Mouse (Mus musculus) midbrain, embryonic 16.5 days (tissue): Measurements from ENCODE around the gene Vcpkmt. TPM values are rescaled to one million over a fixed set of nuclear protein-coding genes. Genes with fewer than 3 reads are reported as not detected.
A peak's percentile ranks its signal among the peaks of the same experiment; 100 is the strongest.
"Not testable (repeated sequence)": the region's sequence is repeated elsewhere in the genome, so short reads cannot be mapped to it uniquely, and the experiment has no call there.

Experiments
- ATAC-seq: fragments of 200-750 bp; cut with Nextera tagmentation; 2 replicates; pipeline ENCODE4 v1.8.0; 2017; ENCODE audit warnings: moderate TSS enrichment
- H3K27ac ChIP-seq: fragments of 300-500 bp; sonication (generic); 2 replicates; pipeline ENCODE4 v1.5.1; 2014; ENCODE audit warnings: mild to moderate bottlenecking, low read length, mixed read lengths
- H3K27me3 ChIP-seq: fragments of 300-500 bp; sonication (generic); 2 replicates; pipeline ENCODE4 v1.6.1; 2014; ENCODE audit warnings: low read depth, low read length, mixed read lengths; ENCODE audit not compliant: control insufficient read depth, insufficient read depth
- H3K36me3 ChIP-seq: fragments of 300-500 bp; sonication (generic); 2 replicates; pipeline ENCODE4 v1.6.1; 2014; ENCODE audit warnings: mild to moderate bottlenecking, low read length, moderate library complexity, mixed read lengths; ENCODE audit not compliant: control insufficient read depth, insufficient read depth
- H3K4me1 ChIP-seq: fragments of 300-500 bp; sonication (generic); 2 replicates; pipeline ENCODE4 v1.6.1; 2014; ENCODE audit warnings: mild to moderate bottlenecking, low read length, mixed read lengths; ENCODE audit not compliant: control insufficient read depth, insufficient read depth
- H3K4me2 ChIP-seq: fragments of 300-500 bp; sonication (generic); 2 replicates; pipeline ENCODE4 v1.6.1; 2014; ENCODE audit warnings: mild to moderate bottlenecking, low read length, mixed read lengths
- H3K4me3 ChIP-seq: fragments of 300-500 bp; sonication (generic); 2 replicates; pipeline ENCODE4 v1.5.1; 2014; ENCODE audit warnings: low read depth, mild to moderate bottlenecking, low read length, moderate library complexity, mixed read lengths
- H3K9ac ChIP-seq: fragments of 300-500 bp; sonication (generic); 2 replicates; pipeline ENCODE4 v1.6.1; 2014; ENCODE audit warnings: low read depth, low read length, mixed read lengths
- H3K9me3 ChIP-seq: fragments of 300-500 bp; sonication (generic); replicated peaks from 2 replicates; pipeline ENCODE4 v1.6.1; 2014; ENCODE audit warnings: mild to moderate bottlenecking, low read length, mixed read lengths; ENCODE audit not compliant: control insufficient read depth, poor library complexity, severe bottlenecking
- WGBS: fragments of 180-500 bp; shearing (Covaris S2); extraction: QIAGEN DNeasy Blood & Tissue Kit; methylation state at CpG from one replicate; pipeline ENCODE4 v1.1.7; 2014; 5-methylcytosine and 5-hydroxymethylcytosine counted together
- polyA plus RNA-seq: library from polyadenylated mRNA; unstranded; fragments of >200 nt; fragmentation: Nextera tagmentation; extraction: Ambion mirVana; gene quantifications from 2 replicates; pipeline ENCODE4 v1.2.1, GENCODE M21; 2015

Vcpkmt gene
- polyA plus RNA-seq, 1 experiment from 2014 or later = 30.5 TPM

DNA sequence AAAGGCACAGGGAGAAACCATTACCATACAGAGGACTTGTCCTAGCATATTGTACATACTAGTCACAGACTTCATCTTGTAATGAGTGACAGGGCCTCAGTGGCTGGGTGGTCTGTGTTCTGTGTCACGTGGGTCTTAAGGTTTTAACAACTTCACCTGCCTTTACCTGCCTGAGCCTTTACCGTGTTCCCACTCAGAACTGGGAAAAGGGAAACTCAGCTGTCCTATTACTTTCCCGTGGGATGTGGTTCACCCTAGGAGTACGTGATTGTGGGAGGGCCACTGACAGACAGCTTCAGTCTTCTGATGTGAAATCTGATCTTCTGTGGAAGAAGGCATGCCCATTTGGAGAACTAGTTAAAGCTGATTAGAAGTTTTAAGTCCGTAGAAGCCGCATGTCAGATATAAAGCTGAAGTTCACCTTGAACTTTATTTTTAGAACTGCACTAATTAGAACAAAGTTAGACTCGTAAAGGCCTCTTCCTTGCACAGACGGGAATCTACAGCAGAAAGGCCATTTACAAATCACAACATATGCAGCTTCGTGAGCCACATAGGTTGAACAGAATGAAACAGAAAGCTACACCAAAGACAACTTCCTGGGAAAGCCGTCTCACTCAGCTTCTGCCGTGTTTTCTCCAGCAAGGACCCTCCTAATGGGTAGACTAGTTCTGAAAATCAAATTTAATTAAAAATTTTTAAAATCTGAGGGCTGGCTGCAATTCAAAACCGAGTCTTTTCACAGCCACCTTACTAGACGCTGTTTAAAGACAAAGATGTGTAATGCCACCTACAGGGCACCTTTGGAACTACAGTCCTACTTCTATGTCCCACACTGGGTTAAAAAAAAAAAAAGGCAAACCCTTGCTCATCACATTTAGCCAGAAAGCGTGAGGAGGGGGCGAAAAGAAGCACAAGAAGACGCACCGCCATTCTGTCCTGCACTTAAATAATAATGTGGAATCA, 8.6 kb downstream of the Vcpkmt start:
- Histone ChIP-seq H3K36me3 (peaks cover 8% of the 10 kb centered on the region), H3K4me1 (peaks cover 7% of the 10 kb centered on the region; the same call in 1 of the 2 replicates), H3K4me3 (peak overlapping the region; percentile 13; the same call in 1 of the 2 replicates), H3K27ac (no peak overlapping the region), H3K27me3 (no peaks in the 10 kb centered on the region), H3K9me3 (no peaks in the 10 kb centered on the region), H3K4me2 (peak overlapping the region; percentile 40), H3K9ac (peak overlapping the region; percentile 56)
- 25% methylated on average over 17 of the region's 17 CpGs for WGBS
- peak; percentile 77 for ATAC-seq

DNA sequence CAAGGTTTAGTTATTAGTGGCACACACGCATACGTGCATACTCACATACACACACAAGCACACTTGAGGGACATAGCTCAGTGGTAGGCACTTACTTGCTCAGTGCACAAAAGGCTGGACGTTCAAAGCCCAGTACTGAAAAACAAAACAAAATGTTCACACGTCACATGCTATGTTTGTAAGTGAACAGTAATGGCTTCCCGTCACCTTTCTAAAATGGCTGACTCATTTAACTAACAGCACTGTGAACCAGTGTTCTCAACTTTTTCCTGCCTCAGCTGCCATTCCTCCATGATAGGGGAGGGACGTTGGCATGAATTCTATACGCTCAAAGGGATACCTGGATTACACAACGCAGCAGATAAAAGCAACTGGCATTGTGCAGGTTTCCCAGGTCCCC, 9.6 kb downstream of the Vcpkmt start:
- 94% methylated on average over 8 of the region's 8 CpGs for WGBS

DNA sequence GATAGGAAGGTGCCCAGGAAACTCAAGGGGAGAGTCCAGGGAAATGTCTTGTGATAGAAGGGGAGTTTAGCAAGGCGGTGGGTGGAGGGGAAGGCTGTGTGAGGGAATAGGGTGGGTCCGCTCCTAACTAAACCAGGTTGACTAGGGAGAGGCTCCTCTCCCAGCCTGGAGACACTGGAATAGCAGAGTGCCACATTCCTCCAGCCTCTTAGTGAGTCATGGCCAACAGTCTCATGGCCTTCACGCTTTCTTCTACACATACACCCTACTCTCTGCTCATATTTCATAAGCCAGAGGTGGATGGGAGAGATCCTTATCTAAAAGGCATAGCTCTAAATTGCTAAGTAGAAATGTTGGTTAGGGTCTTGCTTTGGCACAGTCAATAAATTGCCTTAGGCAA, 12.9 kb downstream of the Vcpkmt start:
- H3K27ac ChIP-seq = no peak overlapping the region
- H3K4me1 ChIP-seq = peaks cover 7% of the 10 kb centered on the region; the same call in 1 of the 2 replicates
- H3K4me3 ChIP-seq = no peak overlapping the region
- WGBS = 97% methylated on average over 3 of the region's 3 CpGs
- no peaks in the 10 kb centered on the region for H3K36me3 ChIP-seq
- H3K4me2 ChIP-seq = no peak overlapping the region
- no peak for ATAC-seq
- no peaks in the 10 kb centered on the region for H3K27me3 ChIP-seq
- no peak overlapping the region for H3K9ac ChIP-seq
- H3K9me3 ChIP-seq = no peaks in the 10 kb centered on the region

More for the DNA sequence above, 9.6 kb downstream of the Vcpkmt start:
- H3K4me3 ChIP-seq = no peak overlapping the region
- H3K27ac ChIP-seq = no peak overlapping the region
- H3K9ac ChIP-seq = no peak overlapping the region
- H3K27me3 ChIP-seq = no peaks in the 10 kb centered on the region
- no peak for ATAC-seq
- peaks cover 6% of the 10 kb centered on the region; the same call in 1 of the 2 replicates for H3K36me3 ChIP-seq
- no peaks in the 10 kb centered on the region for H3K9me3 ChIP-seq
- H3K4me2 ChIP-seq = no peak overlapping the region
- peaks cover 7% of the 10 kb centered on the region; the same call in 1 of the 2 replicates for H3K4me1 ChIP-seq

DNA sequence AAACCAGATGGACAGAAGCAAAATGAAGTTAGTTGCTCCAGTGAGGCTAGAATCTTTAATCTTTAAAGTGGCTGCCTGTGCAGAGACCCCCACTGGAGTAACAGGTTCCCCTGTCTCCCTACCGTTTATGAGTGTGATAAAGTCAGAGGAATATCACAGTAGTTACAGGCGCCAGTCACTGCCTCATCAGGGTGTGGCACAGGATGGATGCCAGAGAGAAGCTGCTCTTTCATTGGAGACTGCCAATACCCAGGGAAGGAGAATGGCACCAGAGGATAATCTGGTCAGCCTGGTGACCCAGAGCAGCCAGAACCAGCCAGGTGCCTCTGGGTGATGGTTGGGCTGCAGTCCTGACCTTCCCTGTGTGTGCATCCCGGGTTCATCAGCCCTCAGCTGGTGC, 14.6 kb downstream of the Vcpkmt start:
- 85% methylated on average over 3 of the region's 3 CpGs for WGBS
- H3K4me2 ChIP-seq = no peak overlapping the region

DNA sequence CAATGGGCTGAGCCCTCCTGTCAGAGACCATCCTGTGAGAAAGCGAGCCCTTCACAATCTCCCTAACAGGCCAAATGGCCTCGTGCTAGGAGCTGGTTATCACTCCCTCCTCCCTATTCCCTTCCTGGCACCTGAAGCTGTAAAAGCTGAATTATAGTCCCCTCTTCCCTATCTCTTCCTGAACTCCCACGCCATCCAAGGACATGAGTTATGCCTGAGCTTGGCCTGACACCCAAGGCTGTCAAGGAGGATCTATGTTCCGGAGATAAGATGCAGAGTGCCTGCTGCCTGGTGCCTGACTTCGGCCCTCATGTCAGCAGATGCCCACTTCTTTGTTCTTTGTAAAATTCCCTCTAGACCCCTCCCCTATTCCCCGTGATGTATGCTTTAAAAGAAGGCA, 21.8 kb downstream of the Vcpkmt start:
- not testable (repeated sequence) for H3K27ac ChIP-seq, H3K27me3 ChIP-seq, H3K9ac ChIP-seq, H3K4me1 ChIP-seq, ATAC-seq, H3K36me3 ChIP-seq, H3K4me3 ChIP-seq, H3K4me2 ChIP-seq, H3K9me3 ChIP-seq
- WGBS = 85% methylated on average over 5 of the region's 6 CpGs

More for the DNA sequence above, 14.6 kb downstream of the Vcpkmt start:
- no peak overlapping the region for H3K4me3 ChIP-seq
- no peaks in the 10 kb centered on the region for H3K9me3 ChIP-seq
- no peak overlapping the region for H3K9ac ChIP-seq
- H3K4me1 ChIP-seq = no peaks in the 10 kb centered on the region
- no peaks in the 10 kb centered on the region for H3K27me3 ChIP-seq
- H3K27ac ChIP-seq = no peak overlapping the region
- no peak for ATAC-seq
- no peaks in the 10 kb centered on the region for H3K36me3 ChIP-seq

DNA sequence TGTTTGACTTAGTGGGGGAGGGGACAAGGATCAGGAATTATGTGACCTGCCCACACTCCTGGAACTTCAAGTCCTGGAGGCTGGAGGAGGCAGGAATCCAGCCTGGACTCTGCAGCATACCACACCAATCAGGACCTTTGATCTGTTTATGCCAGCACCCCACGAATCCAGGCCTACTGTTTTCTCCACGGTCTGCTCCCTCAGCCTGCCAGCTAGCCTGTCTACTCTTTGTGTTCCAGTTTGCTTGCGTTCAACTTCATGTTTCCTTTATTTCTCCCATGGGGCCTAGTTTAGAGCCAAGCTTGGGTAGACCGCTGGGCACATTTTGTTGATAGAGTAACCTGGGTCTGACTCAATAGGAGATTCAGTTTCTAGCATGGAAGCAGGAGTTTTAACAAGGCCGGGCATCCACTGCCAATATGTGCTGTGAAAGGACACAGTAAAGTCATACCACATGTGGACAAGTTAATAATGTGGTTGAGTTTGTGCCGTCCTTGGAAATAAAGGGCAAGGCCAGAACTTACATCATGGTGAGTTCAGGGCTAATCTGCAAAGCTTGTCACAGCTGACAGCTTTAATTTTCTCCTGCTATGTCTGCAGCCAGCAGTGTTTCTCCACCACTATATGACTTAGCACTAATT, 26.5 kb downstream of the Vcpkmt start:
- Histone ChIP-seq H3K36me3 (no peaks in the 10 kb centered on the region), H3K4me2 (no peak overlapping the region), H3K4me3 (no peak overlapping the region), H3K27ac (0 out of 2 replicates have a peak overlapping the region, but pooled peaks have one; percentile 1), H3K9me3 (no peaks in the 10 kb centered on the region), H3K27me3 (no peaks in the 10 kb centered on the region), H3K9ac (no peak overlapping the region), H3K4me1 (no peaks in the 10 kb centered on the region)
- no peak for ATAC-seq
- WGBS = 45% methylated on average over 6 of the region's 6 CpGs

DNA sequence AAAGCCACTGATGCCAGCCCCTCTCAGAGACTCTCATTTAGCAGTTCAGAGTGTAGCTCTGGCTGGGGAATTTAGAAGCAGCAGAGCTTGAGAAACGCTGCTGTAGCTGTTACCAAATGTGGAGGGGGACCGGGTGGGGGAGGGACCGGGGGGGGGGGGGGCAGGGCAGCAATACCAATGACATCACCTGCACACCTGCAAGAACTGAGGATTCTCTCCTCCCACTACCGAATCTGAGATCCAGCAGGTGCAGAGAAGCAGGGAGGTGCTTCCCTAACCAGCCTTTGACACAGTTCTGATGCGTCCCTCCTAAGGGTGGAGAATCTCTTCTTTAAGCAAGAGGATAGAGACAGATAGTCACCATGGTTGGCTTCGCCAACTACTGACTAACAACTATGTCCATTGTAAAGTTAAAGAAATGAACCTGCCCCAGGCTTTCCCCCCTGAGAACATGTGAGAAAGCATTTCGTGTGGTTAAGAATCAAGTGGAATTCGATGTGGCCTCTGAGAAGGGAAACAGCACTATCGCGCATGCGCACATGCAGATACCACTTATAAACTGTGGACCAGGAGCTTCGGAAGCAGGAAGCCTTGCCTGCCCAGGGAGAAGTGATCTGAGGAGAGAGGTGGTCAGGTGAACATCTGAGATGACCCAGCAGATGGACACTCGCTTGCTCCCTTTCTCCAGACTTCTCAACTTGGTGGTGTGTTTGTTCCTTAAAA, 37.2 kb downstream of the Vcpkmt start:
- no peaks in the 10 kb centered on the region for H3K9me3 ChIP-seq
- H3K9ac ChIP-seq = no peak overlapping the region
- no peak overlapping the region for H3K4me3 ChIP-seq
- no peak overlapping the region for H3K27ac ChIP-seq
- H3K36me3 ChIP-seq = no peaks in the 10 kb centered on the region
- ATAC-seq = no peak
- H3K4me1 ChIP-seq = no peaks in the 10 kb centered on the region
- WGBS = 79% methylated on average over 13 of the region's 13 CpGs
- no peaks in the 10 kb centered on the region for H3K27me3 ChIP-seq
- no peak overlapping the region for H3K4me2 ChIP-seq

DNA sequence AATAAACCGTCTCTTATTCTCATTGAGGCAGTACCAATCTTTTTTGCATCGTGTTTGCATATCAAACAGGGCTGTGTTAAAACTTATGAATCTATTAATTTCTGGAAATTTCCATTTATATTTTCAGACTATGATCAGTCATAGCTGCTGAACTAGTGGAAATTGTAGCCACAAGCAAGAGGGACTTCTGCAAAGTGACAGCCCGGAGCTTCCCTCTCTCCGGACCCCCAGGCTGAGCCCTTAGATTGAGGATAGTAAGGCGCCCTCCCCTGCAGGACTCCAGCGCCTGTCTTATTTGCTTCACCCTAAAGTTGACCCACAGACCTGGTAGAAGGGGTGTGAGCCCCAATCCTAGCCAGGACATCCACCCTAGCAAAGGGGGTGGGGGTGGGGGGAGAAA, 37.8 kb downstream of the Vcpkmt start:
- no peaks in the 10 kb centered on the region for H3K36me3 ChIP-seq
- no peak for ATAC-seq
- no peak overlapping the region for H3K4me3 ChIP-seq
- no peaks in the 10 kb centered on the region for H3K9me3 ChIP-seq
- H3K27me3 ChIP-seq = no peaks in the 10 kb centered on the region
- H3K9ac ChIP-seq = no peak overlapping the region
- 79% methylated on average over 6 of the region's 6 CpGs for WGBS
- H3K4me2 ChIP-seq = no peak overlapping the region
- H3K27ac ChIP-seq = no peak overlapping the region
- H3K4me1 ChIP-seq = no peaks in the 10 kb centered on the region
